Mouse (Mus musculus): ENCODE results near the gene Psmd1. TPM values are rescaled to one million over a fixed set of nuclear protein-coding genes. Genes with fewer than 3 reads are reported as not detected.
A peak's percentile ranks its signal among the peaks of the same experiment; 100 is the strongest.
"Not testable (repeated sequence)": the region's sequence is repeated elsewhere in the genome, so short reads cannot be mapped to it uniquely, and the experiment has no call there.

Psmd1 gene
- total RNA-seq (2021), result 100 to 1,000 TPM; 105 to 111 TPM
- long read RNA-seq, experiment 1, transcript Psmd1-201 (25 exons, 3,112 nt), result major isoform, 95 of 120 reads
- long read RNA-seq, experiment 1, partial matches to known transcripts, result 18 of 120 reads
- long read RNA-seq, experiment 1, other reads (novel, unspliced or antisense), result 6 of 120 reads
- long read RNA-seq, experiment 2, transcript Psmd1-201 (25 exons, 3,112 nt), result major isoform, 120 of 164 reads
- long read RNA-seq, experiment 2, partial matches to known transcripts, result 33 of 164 reads
- long read RNA-seq, experiment 2, other reads (novel, unspliced or antisense), result 10 of 164 reads

- peak; percentile 92 for TF ChIP-seq CTCF (conservative IDR thresholded peaks at IDR 0.05)
- H3K4me3 ChIP-seq, result peak within 1 kb of the TSS; percentile 99
- peak within 1 kb of the TSS; percentile 99 for H3K27ac ChIP-seq
- DNase-seq (ENCODE audit: low spot score in 2 of 2), result peak; percentile 87 to 89
Observed at GRCm38 (mm10) chr1:86064271-86064991, at the start of gene Psmd1. Psmd1 (plus strand) TSS chr1:86064387.

DNA sequence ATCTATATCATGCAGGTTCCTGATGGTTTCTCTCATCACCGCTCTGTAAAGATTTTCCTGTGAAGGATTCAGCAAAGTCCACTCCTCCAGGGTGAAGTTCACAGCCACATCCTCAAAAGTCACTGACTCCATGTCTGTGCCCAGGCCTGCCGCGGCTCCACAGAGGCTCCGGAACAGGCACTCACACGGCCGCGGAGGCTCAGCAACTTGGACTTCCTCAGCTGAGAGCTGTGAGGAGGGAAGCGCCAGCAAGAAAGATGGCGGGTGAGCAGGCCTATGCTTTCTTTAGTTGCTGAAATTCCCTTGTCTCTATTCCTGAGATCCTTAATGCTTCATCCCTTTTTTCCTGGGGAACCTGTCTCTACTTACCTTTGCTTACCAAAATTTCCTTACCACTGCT, 48.4 kb upstream of the Psmd1 start:
- not testable (repeated sequence) for DNase-seq (ENCODE audit: low spot score in 2 of 2); H3K4me3 ChIP-seq; H3K27ac ChIP-seq

DNA sequence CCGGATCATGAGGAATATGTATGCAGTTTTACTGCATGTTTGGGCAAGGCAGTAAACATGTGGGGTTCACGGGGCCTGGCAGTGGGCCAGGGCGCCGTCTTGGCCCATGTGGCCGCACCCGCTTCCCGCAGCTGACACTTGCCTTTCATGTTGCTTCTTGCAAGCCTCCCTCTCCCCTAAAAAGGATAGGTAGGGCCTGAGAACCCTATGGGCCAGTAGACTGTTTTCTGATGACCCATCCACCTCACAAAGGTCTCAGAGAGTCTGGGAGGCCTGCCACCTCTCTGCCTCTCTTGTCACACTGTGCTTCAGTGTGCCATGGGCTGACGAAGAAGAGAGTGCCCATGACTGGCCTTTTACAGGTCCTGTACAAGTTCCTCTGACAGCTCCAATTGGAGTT, 47.7 kb upstream of the Psmd1 start, which contains the start of gene Spata3:
Gene Spata3, plus strand, starts transcription at position 301 of the 400 bp plus-strand sequence.
- no peak for TF ChIP-seq CTCF (conservative IDR thresholded peaks at IDR 0.05)
- Histone ChIP-seq H3K27ac (peak within 1 kb of the TSS; percentile 92; the same call in 1 of the 2 replicates), H3K4me3 (no peak within 1 kb of the TSS)
- no peak for DNase-seq (ENCODE audit: low spot score in 2 of 2)

GRCm38 (mm10) chr1:86018235-86019055, 45.7 kb upstream of the Psmd1 start:
- H3K27ac ChIP-seq, result peak overlapping the region; percentile 92

GRCm38 (mm10) chr1:86021365-86021989, 42.7 kb upstream of the Psmd1 start:
- DNase-seq (ENCODE audit: low spot score in 2 of 2), result no peak
- Histone ChIP-seq H3K4me3 (no peak overlapping the region), H3K27ac (no peak overlapping the region)
- TF ChIP-seq CTCF (conservative IDR thresholded peaks at IDR 0.05), result peak; percentile 67

More at GRCm38 (mm10) chr1:86018235-86019055, 45.7 kb upstream of the Psmd1 start:
- DNase-seq (ENCODE audit: low spot score in 2 of 2), result peak; percentile 49 to 62
- peak overlapping the region; percentile 61 for H3K4me3 ChIP-seq
- peak; percentile 75 for TF ChIP-seq CTCF (conservative IDR thresholded peaks at IDR 0.05)

DNA sequence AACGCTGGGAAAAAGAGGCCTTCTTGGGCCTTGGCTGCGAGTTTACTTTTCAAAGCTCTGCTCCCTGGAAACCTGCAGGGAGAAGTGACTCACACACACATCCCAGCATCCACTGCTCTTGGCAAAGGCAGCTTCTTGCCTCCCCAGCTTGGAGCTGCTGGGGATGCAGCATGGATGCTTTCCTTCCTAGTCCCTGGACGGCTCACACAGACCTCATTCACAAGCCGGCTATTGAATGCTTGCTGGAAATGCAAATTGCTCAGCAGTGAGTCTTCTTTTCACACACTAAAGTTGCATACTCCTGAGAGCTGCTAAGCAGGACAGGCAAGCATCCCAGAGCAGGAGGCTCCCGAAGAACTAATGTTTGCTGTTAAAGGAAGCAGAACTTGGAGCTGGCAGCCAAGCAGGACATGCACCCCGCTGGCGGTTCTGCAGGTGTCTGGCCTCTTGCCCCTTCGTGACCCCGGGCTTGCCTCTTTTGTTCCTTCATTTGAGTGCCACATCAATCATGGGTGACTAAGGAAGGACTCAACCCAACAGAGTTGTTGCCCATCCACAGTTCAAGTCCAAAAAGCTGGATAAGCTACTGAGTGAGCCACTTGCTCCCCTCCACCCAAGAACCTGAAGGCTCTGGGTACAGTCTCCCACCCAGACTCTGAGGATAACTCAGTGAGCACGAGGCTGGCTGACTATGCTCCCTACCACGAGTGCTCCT, 31.8 kb upstream of the Psmd1 start:
- peak overlapping the region; percentile 91 for H3K27ac ChIP-seq
- no peak for TF ChIP-seq CTCF (conservative IDR thresholded peaks at IDR 0.05)
- H3K4me3 ChIP-seq, result no peak overlapping the region
- peak; percentile 63 to 88 for DNase-seq (ENCODE audit: low spot score in 2 of 2)

DNA sequence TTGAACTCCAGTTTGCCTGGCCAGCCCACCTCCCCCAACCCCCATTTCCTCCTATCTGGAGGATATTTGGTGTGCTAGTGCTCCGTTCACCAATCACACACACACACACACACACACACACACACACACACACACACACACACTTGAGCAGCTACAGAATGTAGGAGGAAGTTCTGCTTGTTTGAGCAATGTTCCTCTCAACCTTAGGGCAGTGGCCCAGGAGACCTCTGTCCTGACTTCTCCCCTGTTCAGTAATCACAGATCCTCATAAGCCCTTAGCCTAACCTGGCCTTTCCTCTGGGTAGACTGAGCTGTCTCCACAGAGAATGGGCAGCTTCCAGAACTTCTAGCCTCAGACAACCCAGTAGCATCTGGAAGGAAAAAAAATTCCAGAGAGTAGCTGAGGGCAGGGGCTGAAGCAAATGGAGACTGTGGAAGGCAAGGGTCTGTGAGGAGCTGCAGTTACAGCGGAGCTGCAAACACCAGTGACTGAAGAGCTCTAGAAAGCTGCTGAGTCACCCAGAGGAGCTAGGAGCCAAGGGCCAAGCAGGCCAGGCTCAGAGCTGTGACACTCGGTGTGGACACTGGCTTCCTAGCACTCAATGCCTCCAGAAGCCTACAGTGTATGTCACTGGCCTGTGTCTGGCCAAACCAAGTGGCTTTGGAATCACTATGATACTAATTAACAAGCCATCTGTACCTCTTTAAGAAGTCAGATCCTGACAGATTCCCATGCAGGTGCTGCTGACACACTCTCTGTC, 25.8 kb upstream of the Psmd1 start:
- Histone ChIP-seq H3K27ac (peak overlapping the region; percentile 80), H3K4me3 (no peak overlapping the region)
- no peak for DNase-seq (ENCODE audit: low spot score in 2 of 2)
- TF ChIP-seq CTCF (conservative IDR thresholded peaks at IDR 0.05), result no peak

- DNase-seq (ENCODE audit: low spot score in 2 of 2), result no peak
- H3K27ac ChIP-seq, result no peak overlapping the region
- no peak overlapping the region for H3K4me3 ChIP-seq
- no peak for TF ChIP-seq CTCF (conservative IDR thresholded peaks at IDR 0.05)
Observed at GRCm38 (mm10) chr1:86040131-86040530, 24.1 kb upstream of the Psmd1 start.

GRCm38 (mm10) chr1:86040817-86041216, 23.4 kb upstream of the Psmd1 start:
- no peak overlapping the region for H3K4me3 ChIP-seq
- DNase-seq (ENCODE audit: low spot score in 2 of 2), result no peak
- TF ChIP-seq CTCF (conservative IDR thresholded peaks at IDR 0.05), result no peak
- H3K27ac ChIP-seq, result no peak overlapping the region

- Histone ChIP-seq H3K27ac (peak overlapping the region; percentile 92), H3K4me3 (no peak overlapping the region; the same call in 1 of the 2 replicates)
- TF ChIP-seq CTCF (conservative IDR thresholded peaks at IDR 0.05), result no peak
- no peak for DNase-seq (ENCODE audit: low spot score in 2 of 2)
Observed at GRCm38 (mm10) chr1:86045056-86045455, 19.1 kb upstream of the Psmd1 start.

Data from layer of hippocampus, adult 2 months (tissue).